Mouse (Mus musculus): Measurements from ENCODE around the gene Cela3b.

Gene Cela3b

GRCm38 (mm10) chr4:137375314-137376278 is 54.7 kb downstream of the Cela3b start:
- no peak for DNase-seq (ENCODE audit: inconsistent ontology term)

- DNase-seq (ENCODE audit: inconsistent ontology term) = no peak
Measured at GRCm38 (mm10) chr4:137373711-137374110, 56.6 kb downstream of the Cela3b start.

GRCm38 (mm10) chr4:137371596-137372523 is 58.5 kb downstream of the Cela3b start:
- no peak for DNase-seq (ENCODE audit: inconsistent ontology term)
